Mouse (Mus musculus): ENCODE data around the gene Uap1. TPM values are rescaled to one million over a fixed set of nuclear protein-coding genes. Genes with fewer than 3 reads are reported as not detected.
A peak's percentile ranks its signal among the peaks of the same experiment; 100 is the strongest.

Uap1 gene
- polyA plus RNA-seq (2017; shearing (Covaris generic)) = 10 to 100 TPM; 12.9 to 18.1 TPM

DNA sequence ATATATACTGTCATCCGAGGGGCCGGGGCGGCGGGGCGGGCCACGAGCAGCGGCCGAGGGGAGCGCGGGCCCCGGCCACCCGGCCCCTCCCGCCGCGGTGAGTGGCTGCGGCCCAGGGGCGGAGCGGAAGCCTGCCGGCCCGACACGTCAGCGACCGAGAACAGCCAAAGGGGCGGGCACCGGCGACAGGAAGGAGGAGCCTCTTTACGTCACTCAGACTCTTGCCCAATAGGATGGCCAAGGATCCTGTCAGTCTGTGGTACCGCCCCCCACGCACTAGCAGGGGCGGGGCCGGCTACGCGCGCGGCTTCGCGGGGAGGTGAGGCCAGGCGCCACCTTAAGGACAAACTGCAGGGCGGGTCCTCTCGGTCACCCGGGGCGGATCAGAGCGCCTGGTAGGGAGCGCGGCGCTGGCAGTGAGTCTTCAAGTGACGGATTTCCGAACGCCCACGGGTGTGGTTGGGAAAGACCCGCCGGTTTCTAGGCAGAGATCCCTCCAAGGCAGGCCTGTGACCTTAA is at the start of gene Uap1:
Gene Uap1 (minus strand): TSS at position 144 of the 519 bp plus-strand sequence.
- ATAC-seq = peak; percentile 90

DNA sequence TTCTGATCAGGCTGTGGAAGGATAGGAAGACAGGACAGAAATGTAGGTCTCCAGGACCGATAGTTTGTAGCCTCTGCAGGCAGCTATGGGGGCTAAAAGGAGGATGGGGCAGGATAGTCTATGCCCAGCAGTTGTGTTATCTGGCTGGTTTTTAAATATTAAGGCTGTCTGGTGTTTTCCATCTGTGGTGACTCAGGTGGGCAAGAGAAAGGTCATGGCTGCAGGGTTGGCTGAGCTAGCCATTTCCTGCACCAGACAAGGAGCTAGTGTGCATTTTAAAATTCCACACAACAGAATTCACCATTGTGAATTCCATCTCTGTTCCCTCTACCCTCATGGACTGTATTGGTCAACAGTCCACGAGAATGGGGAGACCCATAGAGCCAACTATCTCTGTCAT is 48.5 kb upstream of the Uap1 start:
- ATAC-seq = no peak

DNA sequence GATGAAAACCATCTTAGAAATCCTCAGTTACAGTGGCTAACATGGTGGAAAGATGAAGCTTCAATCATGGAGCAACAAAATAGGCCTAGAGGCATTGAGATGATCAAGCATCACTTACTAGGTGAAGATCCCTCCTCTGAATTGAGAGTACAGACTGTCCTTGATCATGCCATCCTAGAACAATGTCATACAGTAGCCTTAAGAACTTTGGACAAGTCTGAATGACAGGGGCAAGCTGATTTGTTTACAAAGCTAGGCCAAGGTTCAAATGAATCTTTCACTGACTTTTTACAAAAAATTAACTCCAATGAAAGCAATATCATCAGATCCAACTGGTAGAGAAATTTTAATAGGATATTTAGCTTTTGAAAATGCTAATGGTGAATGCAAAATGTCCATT is 45.6 kb upstream of the Uap1 start:
- no peak for ATAC-seq

DNA sequence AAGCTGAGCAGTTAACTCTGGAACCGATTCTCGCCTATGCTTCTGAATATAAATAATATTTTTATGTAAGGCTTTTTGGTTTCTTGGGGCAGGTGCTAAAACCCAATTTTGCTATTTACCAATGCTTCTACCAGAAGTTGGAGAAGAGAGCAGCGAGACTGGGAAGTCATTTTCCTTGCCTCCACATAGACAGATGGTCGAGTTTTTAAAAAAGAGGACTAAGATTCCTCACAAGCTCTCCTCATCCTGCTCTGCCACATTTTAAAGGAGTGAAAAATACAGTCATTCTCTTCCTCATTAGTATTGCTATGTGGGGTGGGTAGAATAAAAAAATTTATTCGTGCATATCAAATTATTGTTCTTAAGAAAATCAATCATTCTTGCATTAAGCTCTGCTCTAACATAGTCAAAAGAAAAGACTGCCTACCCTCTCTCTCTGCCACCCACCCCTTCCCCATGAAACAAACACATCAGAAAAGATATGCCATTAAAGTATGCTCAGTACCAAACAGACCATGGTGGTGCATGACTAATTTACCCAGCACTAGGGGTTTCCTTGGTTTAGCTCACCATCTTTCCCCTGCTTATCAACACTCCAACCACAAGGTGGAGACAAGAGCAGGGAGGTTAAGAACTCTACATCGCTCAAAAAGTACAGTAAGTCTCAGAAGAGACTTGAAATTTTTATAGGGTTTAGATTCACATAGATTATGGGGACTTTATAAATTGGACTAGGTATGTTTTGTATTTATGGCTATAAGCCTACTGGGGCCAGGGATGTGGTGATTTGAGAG is 43.5 kb upstream of the Uap1 start:
- ATAC-seq = peak; percentile 65

DNA sequence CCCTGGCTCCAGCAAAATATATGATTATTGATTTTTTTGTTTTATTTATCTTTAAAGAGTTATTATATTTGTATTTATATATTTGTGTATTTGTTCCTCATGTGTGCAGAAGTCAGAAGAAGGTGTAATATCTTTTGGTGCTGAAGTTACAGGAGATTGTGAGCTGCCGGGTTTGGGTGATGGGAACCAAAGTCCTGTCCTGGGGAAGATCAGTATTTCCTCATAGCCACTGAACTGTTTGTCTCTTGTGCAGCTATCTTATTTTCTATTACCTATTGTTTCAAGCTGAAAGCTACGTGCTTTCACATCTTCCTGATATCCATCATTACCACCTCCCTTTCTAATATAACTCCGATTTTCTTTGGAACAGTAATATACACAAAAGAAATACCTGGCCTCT is 40.8 kb upstream of the Uap1 start:
- ATAC-seq = no peak

DNA sequence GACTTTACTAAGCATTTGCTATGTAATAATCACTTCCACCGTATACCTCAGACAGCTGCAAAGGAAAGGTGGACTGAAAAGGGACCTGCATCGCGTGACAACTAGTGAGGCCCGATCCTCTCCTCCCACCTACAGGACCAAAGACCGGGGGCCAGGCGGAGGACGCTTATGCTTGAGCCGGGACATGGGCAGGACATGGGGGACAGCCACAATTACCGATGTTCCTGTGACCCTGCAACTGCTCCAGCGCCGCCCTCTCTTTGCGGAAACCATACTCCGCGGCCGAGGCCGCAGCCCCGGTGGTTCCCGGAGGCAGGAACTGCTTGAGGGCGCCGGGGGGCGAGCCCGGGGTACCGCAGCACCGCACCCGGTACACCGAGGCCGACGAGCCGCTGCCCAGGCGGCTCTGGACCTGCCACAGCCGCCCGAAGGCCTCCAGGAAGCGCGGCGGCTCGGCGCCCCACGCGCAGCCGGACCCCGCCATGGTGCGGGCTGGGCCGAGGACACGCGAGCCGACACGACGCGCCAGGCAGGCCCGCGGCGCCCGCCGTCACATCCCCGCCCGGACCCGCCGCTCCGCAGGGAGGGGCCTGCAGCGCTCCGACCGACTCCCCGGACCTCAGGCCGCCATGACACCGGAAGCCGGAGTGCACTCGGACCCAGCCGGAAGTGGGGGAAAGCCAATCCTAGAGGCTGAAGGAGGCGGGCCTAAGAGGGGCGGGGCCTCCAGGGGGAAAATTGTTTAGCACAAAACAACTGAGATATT is 40.2 kb upstream of the Uap1 start, which contains the start of gene Uhmk1:
Gene Uhmk1 (minus strand): TSS at position 641 of the 766 bp plus-strand sequence.
- ATAC-seq = peak; percentile 92

DNA sequence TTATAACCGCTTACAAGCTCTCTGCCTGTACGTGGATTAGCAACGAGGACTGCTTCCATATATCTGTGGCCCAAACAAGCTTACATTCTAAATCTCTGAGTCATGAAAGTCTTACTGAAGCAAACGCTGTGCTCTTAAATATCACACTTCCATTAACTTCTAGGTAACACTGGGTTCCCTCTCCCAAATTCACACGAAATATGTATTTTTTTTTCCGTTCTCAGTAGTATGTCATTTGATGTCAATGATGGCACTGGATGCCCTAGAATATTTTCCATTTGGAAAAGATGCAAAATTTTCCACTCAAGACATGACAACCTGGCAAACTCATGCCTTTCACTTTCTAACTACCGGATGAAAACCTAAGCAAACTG is 39.6 kb upstream of the Uap1 start:
- peak; percentile 6 for ATAC-seq

DNA sequence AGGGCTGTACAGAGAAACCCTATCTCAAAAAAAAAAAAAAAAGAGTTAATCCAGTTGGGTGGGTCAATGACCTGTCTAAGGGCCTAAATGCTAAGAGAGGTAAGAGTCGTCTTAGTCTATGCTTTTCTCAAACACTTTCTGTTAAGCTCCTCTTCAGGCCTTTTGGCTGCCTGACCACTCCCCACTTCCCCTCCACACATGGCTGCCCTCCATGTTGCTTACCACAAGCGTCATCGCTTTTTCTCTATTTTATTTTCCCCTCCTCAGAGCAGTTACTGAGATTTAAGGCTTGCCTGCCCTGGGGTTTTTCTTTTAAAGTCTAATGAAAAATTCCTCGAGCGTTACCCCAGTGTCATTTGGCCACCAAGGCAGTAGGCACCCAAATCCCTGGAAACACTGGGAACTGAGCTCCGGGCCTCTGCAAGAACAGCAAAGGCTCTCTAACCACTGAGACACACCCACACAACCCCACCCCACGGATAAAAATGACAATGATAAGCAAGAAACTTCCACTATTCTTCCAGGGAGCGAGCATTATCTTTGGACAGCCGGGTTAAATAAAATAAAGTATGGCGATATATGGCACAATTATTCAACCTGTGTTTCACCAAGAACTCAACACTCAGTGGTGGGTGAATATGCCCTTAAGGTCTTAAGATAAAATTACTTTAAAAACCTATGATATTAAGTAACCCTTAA is 38.6 kb upstream of the Uap1 start:
- ATAC-seq = no peak

DNA sequence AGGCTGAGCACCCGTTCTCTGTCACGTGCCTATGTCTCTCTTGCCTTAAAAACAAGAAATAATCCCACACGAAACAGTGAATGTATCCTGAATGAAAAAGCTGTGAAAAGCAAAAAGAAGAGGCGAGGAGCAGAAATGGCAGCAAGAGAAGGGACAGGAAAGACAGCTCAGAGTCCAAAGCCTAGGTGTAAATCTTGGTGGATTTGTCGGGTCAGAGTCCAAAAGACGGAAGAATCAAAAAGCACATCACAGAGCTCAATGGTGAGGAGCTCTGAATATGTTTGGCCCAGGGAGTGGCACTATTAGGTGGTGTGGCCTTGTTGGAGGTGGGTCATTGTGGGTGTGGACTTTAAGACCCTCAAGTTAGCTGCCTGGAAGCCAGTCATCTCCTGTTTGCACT is 31.6 kb upstream of the Uap1 start:
- ATAC-seq = no peak

GRCm38 (mm10) chr1:170200379-170200778 is 25.6 kb upstream of the Uap1 start:
- ATAC-seq = peak; percentile 47

- no peak for ATAC-seq
Measured at GRCm38 (mm10) chr1:170196211-170196610, 21.5 kb upstream of the Uap1 start.

DNA sequence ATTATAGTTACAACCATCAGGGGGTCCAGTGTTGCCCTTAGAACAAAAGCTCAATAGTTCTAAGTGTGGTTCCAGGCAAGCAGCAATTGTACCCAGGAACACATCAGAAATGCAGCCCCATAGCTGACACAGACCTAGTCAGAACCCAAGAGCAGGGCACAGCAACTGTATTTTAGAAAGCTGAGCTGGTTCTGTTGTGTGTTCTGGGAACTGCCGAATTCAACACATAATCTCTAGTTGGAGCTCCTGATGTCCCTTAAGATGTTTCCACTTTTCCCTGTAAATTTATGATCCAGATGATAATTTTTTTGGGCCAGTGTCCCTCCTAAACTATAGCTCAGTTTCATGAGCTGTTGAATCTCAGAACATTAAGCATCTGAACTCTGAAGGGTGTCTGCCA is 17.2 kb upstream of the Uap1 start:
- ATAC-seq = no peak

DNA sequence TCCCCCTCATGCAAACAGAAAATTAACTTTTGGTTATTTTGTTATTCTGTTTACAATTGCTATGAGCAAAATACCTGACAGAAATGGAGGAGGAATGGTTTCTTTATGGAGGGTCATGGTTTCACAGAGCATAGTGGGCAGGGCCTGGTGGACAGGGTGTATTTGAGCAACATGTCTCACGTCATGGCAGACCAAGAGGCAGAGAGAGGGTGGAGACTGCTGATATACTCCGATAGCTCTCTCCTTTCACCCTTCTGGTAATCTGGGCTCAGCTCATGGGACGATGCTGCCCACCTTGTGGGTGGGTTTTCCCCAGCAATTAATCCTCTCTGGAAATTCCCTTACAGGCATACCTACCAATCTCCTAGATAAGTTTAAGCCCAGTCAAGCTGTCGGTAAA is 15.5 kb upstream of the Uap1 start:
- ATAC-seq = no peak

DNA sequence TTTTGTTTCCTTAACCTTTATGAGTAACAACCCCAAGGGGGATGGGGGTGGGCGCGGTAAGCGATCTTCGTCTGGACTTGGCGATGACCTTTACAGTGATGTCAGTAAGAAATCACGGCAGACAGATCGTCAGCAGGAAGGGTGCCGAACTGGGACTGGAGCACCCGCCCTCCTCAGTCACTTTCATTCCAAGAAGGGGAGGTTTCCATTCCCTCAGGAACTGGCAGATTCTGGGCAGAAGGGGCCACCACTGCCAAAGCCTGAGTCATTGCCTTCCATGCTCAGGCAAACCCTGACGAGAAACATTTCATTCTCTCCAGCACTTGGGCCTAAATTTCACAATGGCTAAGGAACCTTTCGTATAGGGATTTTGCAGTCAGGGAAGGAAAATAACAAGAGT is 13.8 kb upstream of the Uap1 start:
- no peak for ATAC-seq

- no peak for ATAC-seq
Measured at GRCm38 (mm10) chr1:170186531-170186930, 11.8 kb upstream of the Uap1 start.

DNA sequence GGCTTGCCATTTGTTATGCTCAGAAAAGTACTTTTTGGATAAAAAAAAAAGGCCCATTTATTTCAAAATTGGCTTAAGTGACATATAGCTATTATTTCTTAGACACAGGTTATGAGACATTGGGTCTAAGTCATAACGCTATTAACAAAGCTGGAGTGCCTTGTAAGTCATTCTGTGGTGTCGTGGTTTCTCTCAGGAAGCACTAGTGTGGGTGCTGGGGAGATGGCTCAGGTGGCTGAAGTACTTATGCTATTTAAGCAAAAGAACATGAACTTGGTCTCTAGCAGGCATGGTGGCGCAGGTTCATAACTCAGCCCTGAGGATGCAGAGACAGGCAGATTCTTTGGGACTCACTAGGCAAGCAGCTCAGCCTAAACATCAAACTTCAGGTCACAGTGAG is 10.4 kb upstream of the Uap1 start:
- no peak for ATAC-seq

GRCm38 (mm10) chr1:170182706-170183105 is 7.9 kb upstream of the Uap1 start:
- no peak for ATAC-seq

GRCm38 (mm10) chr1:170176661-170177239 is 2.0 kb upstream of the Uap1 start:
- ATAC-seq = no peak

DNA sequence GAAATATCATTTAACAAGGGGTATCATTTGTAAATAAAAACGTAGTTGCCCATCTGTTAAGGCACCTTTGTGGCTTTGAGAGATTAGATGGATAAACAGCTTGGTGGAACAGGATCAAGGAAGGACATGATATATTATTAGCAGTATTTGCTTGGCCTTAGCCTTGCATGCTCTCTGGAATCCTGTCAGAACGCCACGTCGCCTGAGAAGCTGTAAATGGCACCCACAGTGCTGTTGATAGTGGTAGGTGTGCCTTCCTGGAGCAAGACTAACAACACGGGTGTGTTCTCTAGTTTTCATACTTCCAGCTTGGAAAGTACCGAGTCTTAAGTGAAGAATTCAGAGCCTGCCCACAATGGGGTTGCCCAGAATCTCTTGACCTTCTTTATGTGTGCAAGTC is 1.1 kb upstream of the Uap1 start:
- ATAC-seq = no peak

GRCm38 (mm10) chr1:170173991-170174813 is 555 bp downstream of the Uap1 start:
- peak; percentile 27 for ATAC-seq

DNA sequence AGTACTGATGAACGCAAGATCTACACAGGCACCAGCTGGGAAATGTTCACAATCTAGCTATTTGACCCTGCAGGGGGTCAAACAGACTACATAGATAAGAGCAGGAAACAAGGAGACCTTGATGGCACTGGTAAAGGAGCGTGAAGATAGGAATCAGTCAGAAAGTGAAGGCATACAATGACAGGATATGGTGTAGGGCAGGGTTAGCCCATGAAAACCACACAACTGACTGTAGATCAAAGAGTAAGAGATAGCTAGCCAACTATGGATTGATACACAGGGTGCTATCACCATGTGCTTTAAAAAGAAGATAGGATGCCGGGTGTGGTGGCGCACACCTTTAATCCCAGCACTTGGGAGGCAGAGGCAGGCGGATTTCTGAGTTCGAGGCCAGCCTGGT is 7.0 kb downstream of the Uap1 start:
- peak; percentile 85 for ATAC-seq

DNA sequence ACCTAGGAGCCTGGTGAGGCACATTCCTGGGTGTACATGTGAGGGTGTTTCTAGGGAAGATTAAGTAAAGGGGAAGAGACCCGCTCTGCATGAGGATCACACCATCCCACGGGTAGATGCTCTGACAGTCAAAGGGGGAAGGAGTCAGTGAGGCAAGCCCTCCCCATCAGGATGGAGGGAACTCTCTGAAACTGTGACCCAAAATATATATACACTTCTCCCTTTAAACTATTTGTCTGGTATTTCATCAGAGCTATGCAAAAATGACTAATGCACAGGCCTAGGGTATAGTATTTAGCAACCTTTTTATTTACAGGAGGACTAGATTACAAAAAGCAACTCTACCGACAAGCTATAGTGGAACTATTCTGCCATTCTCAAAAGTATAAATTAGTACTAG is 9.8 kb downstream of the Uap1 start:
- no peak for ATAC-seq
